Mouse (Mus musculus) forebrain, embryonic 14.5 days (tissue): ENCODE measurements around the gene Zfp592. TPM values are rescaled to one million over a fixed set of nuclear protein-coding genes. Genes with fewer than 3 reads are reported as not detected.

Experiments used
- ATAC-seq: fragments of 200-750 bp; cut with Nextera tagmentation; 2 replicates; pipeline ENCODE4 v1.8.0; 2017; ENCODE audit warnings: mild to moderate bottlenecking, moderate library complexity
- DNase-seq: peaks from one replicate; pipeline ENCODE4 v3.0.0-alpha.2; 2015; ENCODE audit warnings: low spot score
- H3K27ac ChIP-seq: fragments of 300-500 bp; sonication (generic); 2 replicates; pipeline ENCODE4 v1.5.1; 2014; ENCODE audit warnings: low read depth, mild to moderate bottlenecking, control low read depth, low read length, moderate library complexity
- H3K27me3 ChIP-seq: fragments of 300-500 bp; sonication (generic); replicated peaks from 2 replicates; pipeline ENCODE4 v1.6.1; 2014; ENCODE audit warnings: low read length, control low read depth, mixed read lengths; ENCODE audit not compliant: control insufficient read depth, insufficient read depth
- H3K36me3 ChIP-seq: fragments of 300-500 bp; sonication (generic); 2 replicates; pipeline ENCODE4 v1.6.1; 2014; ENCODE audit warnings: low read length, control low read depth; ENCODE audit not compliant: control insufficient read depth, insufficient read depth
- H3K4me1 ChIP-seq: fragments of 300-500 bp; sonication (generic); 2 replicates; pipeline ENCODE4 v1.6.1; 2014; ENCODE audit warnings: antibody characterized with exemption, low read length, control low read depth; ENCODE audit not compliant: control insufficient read depth, insufficient read depth
- H3K4me2 ChIP-seq: fragments of 300-500 bp; sonication (generic); 2 replicates; pipeline ENCODE4 v1.6.1; 2014; ENCODE audit warnings: mild to moderate bottlenecking, control low read depth, low read length
- H3K4me3 ChIP-seq: fragments of 300-500 bp; sonication (generic); 2 replicates; pipeline ENCODE4 v1.5.1; 2014; ENCODE audit warnings: low read depth, low read length, control low read depth
- H3K9ac ChIP-seq: fragments of 300-500 bp; sonication (generic); 2 replicates; pipeline ENCODE4 v1.6.1; 2014; ENCODE audit warnings: mild to moderate bottlenecking, low read length, control low read depth, moderate library complexity
- H3K9me3 ChIP-seq: fragments of 300-500 bp; sonication (generic); replicated peaks from 2 replicates; pipeline ENCODE4 v1.6.1; 2016; ENCODE audit warnings: low read length, control low read depth, mixed read lengths; ENCODE audit not compliant: control insufficient read depth
- WGBS: fragments of 180-500 bp; shearing (Covaris S2); extraction: QIAGEN DNeasy Blood & Tissue Kit; methylation state at CpG from one replicate; pipeline ENCODE4 v1.1.7; 2014; 5-methylcytosine and 5-hydroxymethylcytosine counted together
- polyA plus RNA-seq: library from polyadenylated mRNA; unstranded; fragments of >200 nt; fragmentation: Nextera tagmentation; extraction: Ambion mirVana; gene quantifications from 2 replicates; pipeline ENCODE4 v1.2.1, GENCODE M21; 2014

Zfp592 gene
- polyA plus RNA-seq = 5.8 and 9.3 TPM in 2 replicates

DNA sequence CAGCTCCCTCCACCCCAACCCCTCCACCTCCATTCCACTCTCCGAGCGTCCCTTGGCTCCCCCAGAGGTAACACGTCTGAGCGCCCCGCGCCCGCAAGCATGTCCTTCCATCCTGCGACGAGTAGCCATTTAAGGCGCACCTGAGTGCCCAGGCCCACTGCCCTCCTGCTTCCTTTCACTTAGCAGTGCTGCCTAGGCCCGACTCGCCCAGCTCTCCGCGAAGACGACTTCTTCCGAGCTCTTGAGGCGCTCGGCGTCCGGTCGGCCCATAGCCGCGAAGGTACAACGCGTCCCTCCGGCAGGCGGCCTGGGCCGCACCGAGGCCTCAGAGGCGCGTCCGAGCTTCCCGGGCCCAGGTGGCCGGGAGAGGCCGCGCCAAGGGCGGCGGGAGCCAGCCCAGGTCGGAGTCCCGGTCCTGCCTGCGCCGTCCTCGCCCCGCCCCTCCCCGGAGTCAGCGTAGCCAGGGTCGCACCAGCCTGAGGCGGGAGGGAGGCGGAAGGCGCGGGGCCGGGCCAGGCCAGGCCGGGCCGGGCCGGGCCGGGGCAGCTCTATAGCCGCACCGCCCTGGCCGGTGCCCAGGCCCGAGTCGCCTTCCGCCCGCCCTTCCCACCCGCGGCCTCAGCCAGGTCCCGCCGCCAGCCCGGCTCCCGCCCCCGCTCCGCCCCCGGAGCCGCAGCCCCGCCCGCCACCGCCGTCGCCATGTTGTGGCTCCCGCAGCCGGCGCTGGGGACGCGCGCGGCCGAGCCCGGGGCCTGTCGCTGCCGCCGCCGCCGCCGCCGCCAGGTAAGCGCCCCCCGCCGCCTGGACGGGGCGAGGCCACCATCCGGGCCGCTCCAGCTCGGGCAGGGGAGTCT is at the start of gene Zfp592:
Gene Zfp592, plus strand, starts transcription at position 702 of the 854 bp plus-strand sequence.
- no peaks in the 10 kb centered on the region for H3K9me3 ChIP-seq
- peak within 1 kb of the TSS; percentile 94 for H3K9ac ChIP-seq
- H3K27me3 ChIP-seq = no peaks in the 10 kb centered on the region
- DNase-seq (peak; percentile 73), ATAC-seq (peak; percentile 92)
- under 1% methylated on average over 50 of the region's 102 CpGs for WGBS
- H3K27ac ChIP-seq = peak within 1 kb of the TSS; percentile 92
- peak within 1 kb of the TSS; percentile 95 for H3K4me3 ChIP-seq
- peak within 1 kb of the TSS; percentile 68 for H3K4me2 ChIP-seq
- peaks cover 11% of the 10 kb centered on the region for H3K4me1 ChIP-seq
- H3K36me3 ChIP-seq = no peaks in the 10 kb centered on the region

DNA sequence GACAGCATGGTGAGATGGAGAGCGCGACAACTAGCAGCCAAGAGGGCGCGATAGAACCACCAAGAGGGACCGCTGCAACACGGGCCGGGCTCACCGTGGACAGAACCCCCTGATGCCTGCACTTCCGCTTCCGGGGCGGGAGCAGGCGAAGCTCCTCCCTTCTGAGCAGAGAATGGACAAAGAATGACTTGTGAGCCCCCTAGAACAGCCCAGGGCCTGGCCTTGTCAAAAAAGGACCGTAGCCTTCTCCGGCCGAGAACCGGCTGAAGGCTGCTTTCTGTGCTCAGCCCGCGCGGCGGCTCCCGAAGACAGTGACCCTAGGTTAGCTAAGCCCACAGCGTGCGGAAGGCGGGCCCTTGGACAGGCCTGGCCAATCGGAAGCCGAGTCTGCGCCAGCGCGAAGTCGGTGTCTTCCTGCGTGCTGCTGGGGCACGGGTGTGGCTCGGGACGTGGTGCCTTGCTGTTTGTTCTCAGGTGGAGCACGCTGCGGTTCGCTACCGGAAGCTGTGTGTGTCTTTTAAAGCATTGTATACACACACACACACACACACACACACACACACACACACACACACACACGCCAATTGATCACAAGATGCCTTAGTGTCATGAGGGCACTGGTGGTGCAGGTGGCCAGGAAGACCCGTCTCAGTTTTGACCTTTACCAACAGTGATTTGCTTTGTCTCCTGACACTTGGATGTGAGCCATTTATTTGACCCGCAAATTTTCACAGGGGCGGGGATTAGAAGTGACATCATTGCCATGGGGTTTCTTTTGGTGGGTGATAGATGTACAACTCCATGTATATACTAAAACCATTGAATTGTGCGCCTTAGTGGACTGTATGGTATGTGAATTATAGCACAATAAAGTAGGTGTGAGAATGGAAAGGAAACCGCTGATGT is 45.8 kb upstream of the Zfp592 start, which contains the start of gene Sec11a:
Gene Sec11a, minus strand, starts transcription at position 336 of the 906 bp plus-strand sequence.
- peak; percentile 96 for DNase-seq
- 0 out of 2 replicates have a peak, but pooled peaks cover 5% of the 10 kb centered on the region for H3K36me3 ChIP-seq
- WGBS = 2% methylated on average over 44 of the region's 44 CpGs
- H3K9ac ChIP-seq = peak within 1 kb of the TSS; percentile 75
- H3K4me3 ChIP-seq = peak within 1 kb of the TSS; percentile 60
- peak; percentile 100 for ATAC-seq
- H3K4me2 ChIP-seq = peak within 1 kb of the TSS; percentile 68
- H3K4me1 ChIP-seq = peaks cover 7% of the 10 kb centered on the region; the same call in 1 of the 2 replicates
- no peaks in the 10 kb centered on the region for H3K9me3 ChIP-seq
- H3K27me3 ChIP-seq = no peaks in the 10 kb centered on the region
- H3K27ac ChIP-seq = peak within 1 kb of the TSS; percentile 78

DNA sequence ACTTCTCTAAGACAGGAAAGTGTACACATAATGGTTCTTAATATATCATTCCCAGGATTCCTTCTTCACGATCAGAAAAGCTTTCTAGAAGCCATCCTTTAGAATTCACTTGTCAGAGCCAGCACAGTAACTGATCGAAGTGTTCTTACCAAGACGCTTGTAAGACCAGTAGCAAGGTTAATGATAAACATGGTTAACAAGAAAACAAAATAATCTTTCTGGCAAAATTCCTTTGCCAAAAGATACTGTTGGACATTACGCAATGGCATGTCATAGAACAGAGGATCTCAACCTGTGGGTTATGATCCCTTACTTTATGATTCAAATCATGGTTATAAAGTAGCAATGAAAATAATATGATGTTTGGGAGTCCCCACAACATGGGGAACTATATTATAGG is 42.0 kb upstream of the Zfp592 start:
- H3K4me2 ChIP-seq = no peak overlapping the region
- 90% methylated on average over 4 of the region's 4 CpGs for WGBS
- no peak for DNase-seq
- no peak for ATAC-seq
- H3K4me3 ChIP-seq = no peak overlapping the region
- H3K27ac ChIP-seq = no peak overlapping the region
- H3K27me3 ChIP-seq = no peaks in the 10 kb centered on the region
- peaks cover 3% of the 10 kb centered on the region; the same call in 1 of the 2 replicates for H3K4me1 ChIP-seq
- H3K36me3 ChIP-seq = no peaks in the 10 kb centered on the region
- no peak overlapping the region for H3K9ac ChIP-seq
- no peaks in the 10 kb centered on the region for H3K9me3 ChIP-seq

DNA sequence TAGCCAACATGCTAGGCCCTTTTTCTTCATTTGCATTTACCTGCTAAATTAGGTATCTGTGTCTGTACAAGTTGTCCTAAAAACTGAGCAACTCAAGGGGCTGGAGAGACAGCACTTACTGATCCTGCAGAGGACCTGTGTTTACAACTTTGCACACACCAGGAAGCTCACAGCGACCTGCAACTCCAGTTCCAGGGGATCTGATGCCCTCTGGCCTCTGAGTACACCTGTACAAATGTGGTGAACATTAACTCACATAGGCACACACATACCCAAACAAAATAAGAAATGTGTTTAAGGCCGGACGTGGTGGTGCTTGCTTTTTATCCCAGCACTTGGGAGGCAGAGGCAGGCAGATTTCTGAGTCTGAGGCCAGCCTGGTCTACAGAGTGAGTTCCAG is 41.3 kb upstream of the Zfp592 start:
- Histone ChIP-seq H3K4me2 (no peak overlapping the region), H3K9ac (no peak overlapping the region), H3K4me1 (no peaks in the 10 kb centered on the region), H3K4me3 (no peak overlapping the region), H3K27me3 (no peaks in the 10 kb centered on the region), H3K36me3 (no peaks in the 10 kb centered on the region), H3K9me3 (no peaks in the 10 kb centered on the region), H3K27ac (no peak overlapping the region)
- ATAC-seq (no peak), DNase-seq (no peak)
- 56% methylated on average over 3 of the region's 3 CpGs for WGBS

DNA sequence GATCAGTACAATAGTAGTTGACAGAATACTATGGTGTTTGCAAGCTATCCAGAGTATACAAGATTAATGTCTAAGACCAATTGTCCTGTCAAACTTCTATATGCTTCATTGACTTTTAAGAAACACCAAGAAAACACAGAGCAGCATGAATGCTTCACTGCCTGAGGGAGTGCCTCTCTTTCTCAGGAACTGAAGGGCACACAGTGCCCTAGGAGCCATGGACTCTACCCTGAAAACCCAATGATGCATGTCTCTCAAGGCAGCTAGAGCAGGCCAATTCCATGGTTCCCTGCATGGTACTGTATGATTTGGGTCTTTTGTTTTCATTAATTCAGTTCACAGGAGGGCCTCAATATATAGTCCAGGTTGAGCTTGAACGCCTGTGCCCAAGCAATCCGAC is 39.2 kb upstream of the Zfp592 start:
- H3K27me3 ChIP-seq = no peaks in the 10 kb centered on the region
- 79% methylated on average over 2 of the region's 2 CpGs for WGBS
- no peaks in the 10 kb centered on the region for H3K4me1 ChIP-seq
- H3K36me3 ChIP-seq = no peaks in the 10 kb centered on the region
- H3K27ac ChIP-seq = no peak overlapping the region
- no peak overlapping the region for H3K4me3 ChIP-seq
- no peaks in the 10 kb centered on the region for H3K9me3 ChIP-seq
- H3K9ac ChIP-seq = no peak overlapping the region
- ATAC-seq = no peak
- no peak overlapping the region for H3K4me2 ChIP-seq
- DNase-seq = no peak

DNA sequence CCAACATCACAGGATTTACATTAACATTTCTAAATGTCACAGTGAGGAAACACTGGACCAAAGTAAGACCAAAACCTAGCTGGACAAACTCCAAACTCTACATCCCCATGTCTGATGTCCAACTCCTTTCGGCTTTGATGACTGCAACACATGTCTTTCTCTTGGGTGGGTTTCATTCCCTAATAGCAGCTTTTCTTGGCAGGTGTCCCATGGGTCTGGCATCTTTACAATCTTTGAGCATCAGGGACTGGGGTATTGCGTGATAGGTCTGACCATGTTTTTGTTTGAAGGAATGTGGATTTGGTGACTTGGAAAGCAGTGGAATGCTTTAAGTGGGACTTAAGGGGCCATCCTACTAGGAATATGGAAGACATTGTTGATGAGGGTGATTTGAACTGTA is 36.6 kb upstream of the Zfp592 start:
- Histone ChIP-seq H3K4me3 (no peak overlapping the region), H3K27me3 (no peaks in the 10 kb centered on the region), H3K27ac (no peak overlapping the region), H3K4me2 (no peak overlapping the region), H3K9ac (no peak overlapping the region), H3K36me3 (no peaks in the 10 kb centered on the region), H3K4me1 (no peaks in the 10 kb centered on the region), H3K9me3 (no peaks in the 10 kb centered on the region)
- DNase-seq (no peak), ATAC-seq (no peak)
- 66% methylated on average over 2 of the region's 2 CpGs for WGBS

DNA sequence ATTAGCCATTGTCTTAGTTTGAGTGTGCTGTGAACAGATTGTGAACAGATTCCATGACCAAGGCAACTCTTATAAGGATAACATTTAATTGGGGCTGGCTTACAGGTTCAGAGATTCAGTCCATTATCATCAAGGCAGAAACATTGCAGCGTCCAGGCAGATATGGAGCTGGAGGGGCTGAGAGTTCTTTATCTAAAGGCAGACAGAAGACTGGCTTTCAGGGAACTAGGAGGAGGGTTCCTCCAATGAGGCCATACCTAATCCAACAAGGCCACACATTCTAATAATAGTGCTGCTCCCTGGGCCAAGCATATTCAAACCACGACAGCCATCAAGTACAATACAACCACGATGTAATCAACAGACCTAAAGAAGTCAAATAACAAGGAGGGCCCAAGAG is 34.5 kb upstream of the Zfp592 start:
- H3K4me2 ChIP-seq = no peak overlapping the region
- 80% methylated on average over 3 of the region's 3 CpGs for WGBS
- H3K27me3 ChIP-seq = no peaks in the 10 kb centered on the region
- no peaks in the 10 kb centered on the region for H3K36me3 ChIP-seq
- ATAC-seq (no peak), DNase-seq (no peak)
- H3K4me1 ChIP-seq = no peaks in the 10 kb centered on the region
- H3K9ac ChIP-seq = no peak overlapping the region
- H3K27ac ChIP-seq = no peak overlapping the region
- H3K4me3 ChIP-seq = no peak overlapping the region
- H3K9me3 ChIP-seq = no peaks in the 10 kb centered on the region

DNA sequence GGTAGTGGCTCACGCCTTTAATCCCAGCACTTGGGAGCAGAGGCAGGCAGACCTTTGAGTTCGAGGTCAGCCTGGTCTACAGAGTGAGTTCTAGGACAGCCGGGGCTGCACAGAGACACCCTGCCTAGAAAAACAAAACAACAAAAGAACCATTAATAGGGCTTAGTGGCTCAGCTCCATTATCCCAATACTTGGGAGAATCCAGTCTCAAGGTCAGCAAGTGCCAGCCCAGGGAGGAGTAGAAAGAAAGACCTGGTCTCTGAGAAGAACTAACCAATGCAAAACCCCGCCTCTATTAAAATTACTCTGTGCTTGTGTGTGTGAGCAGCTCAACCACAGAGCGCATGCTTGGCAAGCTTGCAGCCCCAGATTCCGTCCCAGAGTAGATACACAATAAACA is 30.7 kb upstream of the Zfp592 start:
- WGBS = 39% methylated on average over 6 of the region's 6 CpGs
- H3K4me1 ChIP-seq = no peaks in the 10 kb centered on the region
- DNase-seq = no peak

More for the DNA sequence above, 30.7 kb upstream of the Zfp592 start:
- Histone ChIP-seq H3K27me3 (no peaks in the 10 kb centered on the region), H3K36me3 (no peaks in the 10 kb centered on the region), H3K27ac (no peak overlapping the region), H3K4me3 (no peak overlapping the region), H3K9ac (no peak overlapping the region), H3K4me2 (no peak overlapping the region), H3K9me3 (no peaks in the 10 kb centered on the region)
- no peak for ATAC-seq
